Mouse (Mus musculus): ENCODE measurements at regions not wholly inside any gene's neighbourhood (a gene's known extent, or its start where the extent isn't known, plus 50 kb on each side); places are given as distances from the start of the nearest gene placed in this dataset.

DNA sequence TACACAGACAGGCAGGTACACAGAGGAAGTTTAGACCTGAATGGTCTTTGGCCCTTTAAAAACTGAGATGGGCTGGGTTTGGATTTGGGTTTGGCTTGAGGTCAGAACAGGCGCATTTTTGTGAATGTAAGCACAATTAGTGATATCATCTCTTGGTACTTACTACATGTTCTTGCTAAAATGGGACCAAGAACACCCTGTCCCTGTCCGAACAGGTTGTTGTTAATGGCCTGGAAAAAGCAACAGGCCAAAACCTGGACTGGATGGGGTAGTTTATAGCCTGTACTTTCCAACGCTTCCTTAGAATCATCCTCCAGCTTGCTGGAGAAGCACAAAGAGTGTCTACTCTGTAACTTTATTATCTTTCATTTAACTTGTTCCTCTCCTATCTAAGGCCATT, 185.2 kb upstream of the Arid1b start:
- TF ChIP-seq HCFC1 (IDR thresholded peaks at IDR 0.05; ENCODE audit: borderline replicate concordance, insufficient read depth, low read length) (no peak), ZC3H11A (IDR thresholded peaks at IDR 0.05; ENCODE audit: borderline replicate concordance, low read depth, low read length) (no peak), CHD2 (IDR thresholded peaks at IDR 0.05; ENCODE audit: low read depth, low read length) (no peak)

Data from ES-E14 (cell line).